Mouse (Mus musculus) embryo, embryonic 11.5 days (tissue): ENCODE measurements around the gene Zdhhc19.

Experiments used
- DNase-seq: peaks from one replicate; pipeline ENCODE4 v3.0.0-alpha.2; 2012; ENCODE audit warnings: low read depth, low spot score

The Zdhhc19 gene

DNA sequence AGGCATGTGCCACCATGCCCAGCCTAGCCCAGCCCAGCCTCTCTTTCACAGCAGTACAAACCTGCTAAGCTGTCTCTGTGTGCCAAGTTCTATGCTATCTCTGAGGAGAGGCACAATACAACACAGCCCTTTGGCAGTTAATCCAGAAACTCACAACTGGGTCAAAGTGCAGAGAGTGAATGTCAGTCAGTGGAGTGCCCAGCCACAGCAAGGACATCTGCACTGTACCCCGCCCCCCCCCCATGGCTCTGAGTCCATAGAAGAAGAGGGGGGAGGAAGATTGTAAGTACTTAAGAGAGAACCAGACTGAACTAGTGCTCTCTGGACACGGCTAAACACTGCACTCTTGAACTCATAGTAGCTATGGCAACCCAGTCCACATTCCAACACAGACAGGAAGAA lies 55.3 kb downstream of the Zdhhc19 start:
- DNase-seq = no peak

- no peak for DNase-seq
These were observed 59.5 kb downstream of the Zdhhc19 start for GRCm38 (mm10) chr16:32555588-32555987.

- no peak for DNase-seq
These were observed 63.4 kb downstream of the Zdhhc19 start for GRCm38 (mm10) chr16:32559493-32559892.

DNA sequence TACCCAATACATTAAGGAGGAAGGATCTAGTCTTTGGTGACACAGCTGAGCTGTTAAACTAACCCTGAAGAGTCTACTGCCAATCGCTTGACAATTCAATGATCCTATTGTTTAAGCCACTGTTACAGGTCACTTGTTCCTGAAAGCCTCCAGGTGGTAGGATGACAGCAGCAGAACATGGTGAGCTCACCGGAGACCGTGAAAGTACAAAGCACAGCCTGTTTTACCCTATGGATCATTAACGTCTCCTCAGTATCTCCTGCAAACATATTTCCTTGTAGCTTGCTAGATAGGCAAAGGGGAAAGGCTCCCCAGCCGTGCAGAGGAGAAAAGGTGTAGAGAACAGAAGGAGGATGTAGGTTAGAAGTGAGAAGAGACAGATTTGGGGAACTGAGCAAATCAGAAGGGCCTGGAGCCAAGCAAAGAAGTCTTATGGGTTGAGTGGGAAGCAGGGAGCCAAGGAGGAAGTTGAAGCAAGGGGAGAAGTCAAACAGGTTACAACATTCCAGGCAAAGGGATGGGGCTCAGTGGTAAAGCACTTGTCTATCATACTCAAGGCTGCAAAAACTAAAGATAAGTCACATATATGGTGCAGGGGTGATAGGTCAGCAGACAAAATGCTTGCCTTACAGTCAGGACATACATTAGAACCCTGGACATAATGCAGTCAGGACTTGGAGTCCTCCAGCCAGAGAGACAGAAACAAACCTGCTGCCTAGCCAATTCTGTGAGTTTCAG lies 67.2 kb downstream of the Zdhhc19 start:
- no peak for DNase-seq

GRCm38 (mm10) chr16:32567282-32567681 lies 71.2 kb downstream of the Zdhhc19 start:
- no peak for DNase-seq

- DNase-seq = no peak
These were observed 72.3 kb downstream of the Zdhhc19 start for GRCm38 (mm10) chr16:32568401-32568800.

DNA sequence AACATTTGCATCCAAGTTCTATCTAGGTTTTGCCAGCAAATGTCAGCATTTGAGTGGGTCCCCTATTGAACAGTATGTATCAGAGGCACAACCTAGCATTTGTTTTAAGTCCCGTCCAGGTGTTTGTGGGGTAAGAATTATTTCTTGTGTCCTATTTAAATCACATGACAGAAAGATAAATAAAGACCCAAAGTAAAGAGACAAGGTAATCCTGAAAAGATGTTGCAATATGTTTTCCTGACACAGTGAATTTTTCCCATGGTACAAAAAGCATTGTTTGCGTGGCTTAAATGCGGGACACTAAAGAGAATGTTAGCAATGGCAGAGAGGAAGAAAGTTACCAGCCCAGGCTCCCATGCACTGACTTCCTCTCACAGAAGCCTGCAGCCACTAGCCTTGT lies 74.0 kb downstream of the Zdhhc19 start:
- DNase-seq = no peak

DNA sequence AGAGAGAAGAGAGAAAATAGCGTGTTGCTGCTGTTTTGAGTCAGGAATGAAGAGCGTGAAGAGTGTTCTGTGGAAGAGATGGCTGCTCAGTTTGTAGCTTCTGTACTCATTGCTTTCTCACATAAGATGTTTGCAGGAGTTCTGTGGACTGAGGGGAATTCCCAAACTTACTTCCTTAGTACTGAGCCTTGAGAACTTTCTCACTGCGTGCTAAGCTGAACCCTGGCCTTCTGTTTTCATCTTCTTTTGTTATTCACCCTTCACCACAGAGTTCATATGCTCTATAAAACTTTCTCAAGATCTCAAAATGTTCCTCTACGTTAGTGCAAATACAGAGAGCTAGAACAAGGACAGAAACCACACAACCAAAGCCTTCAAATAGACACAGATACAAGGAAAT lies 76.5 kb downstream of the Zdhhc19 start:
- no peak for DNase-seq

DNA sequence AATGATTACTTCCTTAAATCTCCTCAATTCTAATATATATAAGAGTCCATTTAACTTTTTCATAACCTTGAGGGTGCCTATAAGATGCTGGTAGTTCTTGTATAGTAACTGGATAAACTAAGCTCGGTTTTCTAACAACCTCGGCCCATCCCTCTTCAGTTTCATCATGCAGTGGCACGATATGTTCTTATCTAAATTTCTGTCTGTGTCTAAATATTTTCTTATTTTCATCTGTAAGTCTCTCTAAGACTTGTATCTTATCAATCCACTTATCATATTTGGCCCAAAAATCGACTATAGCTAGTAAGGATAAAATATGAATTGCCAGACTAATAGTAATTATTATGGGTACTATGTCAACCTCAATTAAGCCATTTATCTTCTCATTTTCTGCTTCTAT lies 90.4 kb downstream of the Zdhhc19 start:
- no peak for DNase-seq

DNA sequence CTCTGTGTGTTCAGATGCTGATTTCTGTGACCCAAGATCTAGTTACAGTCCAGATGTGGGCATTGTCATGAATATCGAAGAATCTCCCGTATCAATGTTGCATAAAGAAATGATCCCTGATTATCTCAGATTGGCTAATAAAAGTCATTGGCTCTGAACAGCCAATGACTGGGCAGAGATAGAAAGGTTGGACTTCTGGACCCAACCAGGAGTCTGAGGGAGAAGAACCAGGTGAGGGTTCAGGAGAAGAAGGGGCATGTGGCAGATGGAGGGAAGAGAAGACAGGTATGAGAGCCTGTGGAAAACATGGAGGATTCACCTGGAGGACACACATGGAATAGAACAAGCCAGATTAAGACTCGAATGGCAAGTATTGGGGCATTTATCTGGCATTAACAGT lies 92.5 kb downstream of the Zdhhc19 start:
- DNase-seq = no peak

- DNase-seq = no peak
These were observed 95.5 kb downstream of the Zdhhc19 start for GRCm38 (mm10) chr16:32591521-32591920.

DNA sequence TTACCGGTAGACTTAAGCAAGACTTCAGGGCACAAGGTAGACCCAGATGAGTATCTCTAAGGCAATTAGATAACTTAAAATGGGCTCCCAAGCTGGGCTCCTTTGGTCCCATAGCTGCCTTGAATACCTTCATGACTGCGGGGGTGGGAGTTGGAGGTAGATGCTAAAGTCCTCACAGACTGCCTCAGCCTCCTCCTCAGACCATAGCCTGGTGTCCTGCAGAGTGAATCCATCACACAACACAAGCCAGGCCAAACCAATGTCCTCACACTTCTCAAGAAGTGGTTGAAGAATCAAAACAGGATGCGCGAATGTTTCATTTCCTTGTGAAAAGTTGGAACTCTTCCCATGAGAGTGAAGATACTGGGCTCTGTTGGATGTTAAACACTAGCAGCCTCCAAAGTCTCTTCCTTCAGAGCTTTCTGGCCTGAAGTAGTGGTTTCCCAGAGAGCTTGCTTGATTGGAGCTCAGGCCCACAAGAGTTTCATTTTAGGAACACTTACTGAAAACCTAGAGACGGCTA lies 97.3 kb downstream of the Zdhhc19 start:
- no peak for DNase-seq

DNA sequence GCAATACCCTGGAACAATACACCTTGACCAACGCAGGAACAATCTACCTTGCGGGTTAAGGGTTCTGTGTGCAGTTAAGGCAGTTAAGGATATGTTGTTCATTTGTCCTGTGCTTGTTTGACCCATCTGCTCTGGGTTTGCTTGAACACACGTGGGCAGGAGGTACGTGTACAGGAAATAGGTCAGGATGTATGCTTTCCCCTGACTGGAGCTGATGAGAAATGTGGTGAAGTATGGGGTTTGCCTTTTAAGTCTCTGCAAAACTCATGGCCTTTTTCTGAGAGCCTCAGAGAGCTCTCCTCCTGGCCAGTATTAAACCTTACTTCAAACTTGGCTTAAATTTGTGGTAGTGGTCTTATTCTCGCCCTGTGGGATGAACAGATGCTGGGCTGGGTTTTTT lies 97.9 kb downstream of the Zdhhc19 start:
- no peak for DNase-seq

DNA sequence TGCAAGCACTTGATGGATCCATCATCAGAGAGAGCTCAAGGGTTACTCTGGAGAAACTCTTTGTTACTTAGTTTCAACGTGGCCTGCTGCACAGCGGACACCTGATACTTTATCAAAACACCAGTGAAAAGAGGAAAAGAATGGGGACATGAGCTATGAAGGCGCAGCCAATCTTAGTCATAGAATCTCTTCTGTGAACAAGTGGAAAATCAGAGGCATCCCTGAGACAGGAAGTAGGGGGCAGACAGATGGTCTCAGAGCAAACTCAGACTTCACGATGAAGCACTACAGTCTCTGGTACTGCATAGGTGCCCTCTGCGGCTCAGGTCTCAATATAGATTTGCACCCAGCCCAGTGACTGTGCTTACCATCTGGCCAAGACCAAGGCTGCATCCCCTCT lies 98.6 kb downstream of the Zdhhc19 start:
- no peak for DNase-seq

- no peak for DNase-seq
These were observed 99.2 kb downstream of the Zdhhc19 start for GRCm38 (mm10) chr16:32595142-32595855.

- DNase-seq = no peak
These were observed 101.9 kb downstream of the Zdhhc19 start for GRCm38 (mm10) chr16:32597909-32598381.

DNA sequence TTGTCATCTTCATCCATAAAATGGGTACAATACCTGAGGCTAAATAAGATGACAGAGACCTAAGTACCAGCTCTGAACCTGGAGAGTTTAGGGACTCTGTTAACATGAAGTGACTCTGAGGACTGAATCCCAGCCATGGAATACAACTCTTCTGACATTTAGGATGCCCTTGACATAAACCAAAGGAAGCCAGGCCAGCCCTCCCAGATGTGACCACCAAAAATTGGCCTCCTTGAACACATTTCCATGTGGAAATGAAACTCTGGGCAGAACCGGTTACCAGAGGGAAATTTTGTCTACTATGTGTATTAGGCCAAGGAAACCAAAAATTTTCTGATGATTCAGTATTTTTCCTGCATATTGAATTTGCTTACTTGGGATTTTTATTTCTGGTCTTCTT lies 103.1 kb downstream of the Zdhhc19 start:
- no peak for DNase-seq

GRCm38 (mm10) chr16:32602193-32602685 lies 106.2 kb downstream of the Zdhhc19 start:
- no peak for DNase-seq

GRCm38 (mm10) chr16:32607562-32608343 lies 111.7 kb downstream of the Zdhhc19 start:
- DNase-seq = no peak

GRCm38 (mm10) chr16:32608344-32608711 lies 112.3 kb downstream of the Zdhhc19 start:
- no peak for DNase-seq

DNA sequence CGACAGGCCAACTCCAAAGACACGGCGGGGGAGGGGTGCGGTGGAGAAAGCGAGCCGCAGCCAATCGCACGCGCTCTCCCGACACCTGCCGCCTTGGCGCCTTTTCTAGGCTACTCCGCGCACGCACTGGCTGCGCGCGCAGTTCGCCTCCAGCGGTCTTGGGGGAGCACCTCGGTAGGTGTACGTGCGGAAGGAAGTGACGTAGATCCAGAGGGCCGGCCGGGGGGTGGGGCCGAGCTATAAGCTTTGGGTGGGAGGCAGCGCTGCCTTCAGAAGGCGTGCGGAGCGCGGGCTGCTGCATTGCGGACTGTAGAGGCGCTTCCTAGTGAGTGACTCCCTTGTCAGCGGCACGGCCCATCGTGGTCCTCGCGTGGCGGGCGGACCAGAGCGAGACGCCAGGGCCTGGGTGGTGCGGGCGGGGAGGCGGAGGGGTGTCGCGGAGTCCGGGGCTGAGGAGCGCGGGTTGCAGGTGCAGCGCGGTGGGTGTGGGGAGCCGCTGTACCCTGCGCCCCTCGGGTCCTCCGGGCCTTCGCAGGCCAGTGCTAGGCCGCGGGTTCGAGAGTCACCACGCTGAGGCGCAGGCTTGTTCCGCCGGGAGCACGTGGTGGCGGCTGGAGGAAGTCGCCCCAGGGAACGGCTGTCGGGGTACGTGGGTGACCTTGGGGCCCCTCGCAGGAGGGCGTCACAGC lies 112.8 kb downstream of the Zdhhc19 start, which contains the start of gene Tfrc:
Gene Tfrc, plus strand, starts transcription at position 209 of the 689 bp plus-strand sequence.
- peak; percentile 99 for DNase-seq
